Mouse (Mus musculus) stomach, embryonic 14.5 days (tissue): ENCODE results near the gene Ccdc9b. TPM values are rescaled to one million over a fixed set of nuclear protein-coding genes. Genes with fewer than 3 reads are reported as not detected.
A peak's percentile ranks its signal among the peaks of the same experiment; 100 is the strongest.

Source experiments
- ATAC-seq: fragments of 200-750 bp; cut with Nextera tagmentation; 2 replicates; pipeline ENCODE4 v1.8.0; 2017; ENCODE audit warnings: low read depth, moderate TSS enrichment; ENCODE audit not compliant: insufficient number of reproducible peaks, insufficient read depth, low FRiP score
- H3K27ac ChIP-seq: fragments of 300-500 bp; sonication (generic); 2 replicates; pipeline ENCODE4 v1.5.1; 2014; ENCODE audit warnings: mild to moderate bottlenecking, low read length, moderate library complexity, mixed read lengths
- H3K27me3 ChIP-seq: fragments of 300-500 bp; sonication (generic); 2 replicates; pipeline ENCODE4 v1.6.1; 2014; ENCODE audit warnings: low read length, control low read depth, mixed read lengths; ENCODE audit not compliant: control insufficient read depth, insufficient read depth
- H3K36me3 ChIP-seq: fragments of 300-500 bp; sonication (generic); 2 replicates; pipeline ENCODE4 v1.6.1; 2014; ENCODE audit warnings: mild to moderate bottlenecking, control low read depth, low read length, moderate library complexity, mixed read lengths; ENCODE audit not compliant: control insufficient read depth, insufficient read depth
- H3K4me1 ChIP-seq: fragments of 300-500 bp; sonication (generic); 2 replicates; pipeline ENCODE4 v1.6.1; 2014; ENCODE audit warnings: low read length, control low read depth, mixed read lengths; ENCODE audit not compliant: control insufficient read depth, insufficient read depth
- H3K4me2 ChIP-seq: fragments of 300-500 bp; sonication (generic); replicated peaks from 2 replicates; pipeline ENCODE4 v1.6.1; 2014; ENCODE audit warnings: low read depth, low read length, control low read depth
- H3K4me3 ChIP-seq: fragments of 300-500 bp; sonication (generic); 2 replicates; pipeline ENCODE4 v1.5.1; 2014; ENCODE audit warnings: low read depth, low read length, control low read depth
- H3K9ac ChIP-seq: fragments of 300-500 bp; sonication (generic); replicated peaks from 2 replicates; pipeline ENCODE4 v1.6.1; 2014; ENCODE audit warnings: low read depth, mild to moderate bottlenecking, control low read depth, low read length, moderate library complexity, mixed read lengths
- H3K9me3 ChIP-seq: fragments of 300-500 bp; sonication (generic); 2 replicates; pipeline ENCODE4 v1.6.1; 2016; ENCODE audit warnings: low read depth, low read length, control low read depth; ENCODE audit not compliant: control insufficient read depth
- WGBS: fragments of 180-500 bp; shearing (Covaris S2); extraction: QIAGEN DNeasy Blood & Tissue Kit; methylation state at CpG from one replicate; pipeline ENCODE4 v1.1.7; 2014; 5-methylcytosine and 5-hydroxymethylcytosine counted together
- polyA plus RNA-seq: library from polyadenylated mRNA; unstranded; fragments of >200 nt; fragmentation: Nextera tagmentation; extraction: Ambion mirVana; gene quantifications from 2 replicates; pipeline ENCODE4 v1.2.1, GENCODE M21; 2014

The Ccdc9b gene
- polyA plus RNA-seq, 1 experiment from 2014 or later: 0.75 TPM

GRCm38 (mm10) chr2:118782303-118782702 lies 19.8 kb upstream of the Ccdc9b start:
- Histone ChIP-seq H3K9me3 (no peaks in the 10 kb centered on the region), H3K9ac (no peak overlapping the region), H3K36me3 (no peaks in the 10 kb centered on the region), H3K27me3 (no peaks in the 10 kb centered on the region), H3K4me1 (no peaks in the 10 kb centered on the region), H3K4me3 (no peak overlapping the region), H3K27ac (no peak overlapping the region), H3K4me2 (no peak overlapping the region)
- ATAC-seq: no peak
- WGBS: 60% methylated on average over 4 of the region's 4 CpGs

DNA sequence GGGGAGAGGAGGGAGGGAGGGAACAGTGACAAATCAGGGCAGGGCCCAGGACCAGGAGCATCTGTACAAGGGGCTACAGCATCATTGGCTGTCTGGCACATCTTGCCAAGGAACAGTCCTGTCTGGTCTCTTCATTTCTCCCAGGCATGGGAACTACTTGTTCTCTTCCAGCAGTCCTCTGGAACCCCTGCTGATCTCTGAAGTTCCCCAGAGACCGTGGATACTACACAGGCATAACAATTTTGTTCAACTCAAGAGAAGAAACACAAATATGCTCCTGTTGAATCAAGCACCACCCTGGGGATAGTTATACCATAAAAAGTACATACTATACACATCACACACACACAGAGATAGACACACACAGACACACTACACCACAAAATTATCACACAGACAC lies 18.7 kb upstream of the Ccdc9b start:
- Histone ChIP-seq H3K36me3 (no peaks in the 10 kb centered on the region), H3K27ac (no peak overlapping the region), H3K4me2 (no peak overlapping the region), H3K9me3 (no peaks in the 10 kb centered on the region), H3K4me1 (no peaks in the 10 kb centered on the region), H3K4me3 (no peak overlapping the region), H3K9ac (no peak overlapping the region), H3K27me3 (no peaks in the 10 kb centered on the region)
- no peak for ATAC-seq
- 41% methylated on average over 1 of the region's 1 CpGs for WGBS

DNA sequence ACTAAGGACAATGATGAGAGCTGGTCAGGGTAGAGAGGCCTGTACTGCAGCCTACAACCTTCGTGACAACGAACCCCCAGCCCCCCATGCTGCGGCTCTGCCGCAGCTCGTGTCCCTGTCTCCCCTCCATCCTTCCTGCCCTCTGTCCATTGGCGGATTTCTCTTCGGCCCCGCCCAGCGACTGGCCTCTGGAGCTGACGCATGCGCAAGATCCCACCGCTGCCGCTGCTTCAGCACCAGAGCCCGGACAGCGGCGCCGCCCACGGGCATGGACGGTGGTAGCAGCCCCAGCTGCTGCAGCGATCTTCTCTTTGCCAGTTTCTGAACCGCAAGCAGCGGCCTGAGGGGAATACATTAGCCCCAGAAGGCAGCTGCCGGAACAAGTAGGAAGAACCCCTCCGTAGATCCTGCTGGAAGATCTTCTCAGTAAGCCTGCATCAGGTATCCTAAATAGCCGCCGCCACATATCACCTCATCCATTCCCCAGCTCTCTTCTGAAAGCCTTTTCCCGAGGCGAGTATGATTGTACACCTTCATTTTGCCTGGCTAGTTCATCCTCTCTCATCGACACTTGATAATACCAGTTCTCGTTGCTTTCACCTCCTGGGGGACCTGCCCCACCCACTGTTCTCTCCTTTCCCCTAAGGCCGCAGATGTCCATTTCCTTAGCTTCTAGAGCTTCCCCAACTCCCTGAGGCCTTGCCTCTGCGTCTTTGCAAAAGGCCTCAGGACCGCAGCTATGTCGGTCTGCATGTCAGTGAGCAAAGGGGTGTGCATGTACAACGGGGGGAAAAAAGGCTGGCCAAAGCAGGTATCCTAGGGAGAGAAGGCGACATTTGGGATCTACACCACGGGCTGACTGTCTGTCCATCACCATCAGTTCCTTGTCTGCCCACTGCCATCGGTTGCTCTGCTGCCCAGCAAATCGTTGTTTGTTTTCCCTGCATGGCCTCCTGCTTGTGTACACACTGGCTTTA lies 17.3 kb upstream of the Ccdc9b start, which contains the start of gene Disp2:
TSS of gene Disp2 (plus strand) at position 216 of the 977 bp plus-strand sequence.
- Histone ChIP-seq H3K9ac (peak within 1 kb of the TSS; percentile 1; the same call in 1 of the 2 replicates), H3K36me3 (no peaks in the 10 kb centered on the region), H3K4me2 (peak within 1 kb of the TSS; percentile 48), H3K4me1 (peaks cover 9% of the 10 kb centered on the region; the same call in 1 of the 2 replicates), H3K9me3 (no peaks in the 10 kb centered on the region), H3K27me3 (no peaks in the 10 kb centered on the region), H3K27ac (no peak within 1 kb of the TSS), H3K4me3 (peak within 1 kb of the TSS; percentile 27)
- 11% methylated on average over 39 of the region's 39 CpGs for WGBS
- peak; percentile 86; the same call in 1 of the 2 replicates for ATAC-seq

DNA sequence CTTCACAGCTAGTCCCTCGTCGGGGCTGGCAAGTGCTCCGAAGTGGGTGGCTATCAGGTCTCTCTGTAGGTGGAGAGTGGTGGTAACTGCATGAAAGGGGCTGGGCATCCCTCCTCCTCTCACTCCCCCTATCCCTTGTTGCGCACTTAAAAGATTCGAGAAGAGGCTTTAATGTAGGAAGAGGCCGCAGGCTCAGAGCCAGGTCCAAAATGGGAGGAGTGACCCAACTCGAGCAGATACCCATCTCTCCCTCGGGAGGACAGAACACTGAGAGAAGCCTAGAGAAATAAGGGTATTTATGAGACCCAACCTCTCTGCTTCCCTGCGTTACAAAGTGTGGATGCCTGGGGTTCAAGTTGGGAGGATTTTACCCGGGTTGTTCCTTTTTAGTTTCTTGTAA lies 16.6 kb upstream of the Ccdc9b start:
- H3K9ac ChIP-seq: no peak overlapping the region; the same call in 1 of the 2 replicates
- no peaks in the 10 kb centered on the region for H3K9me3 ChIP-seq
- ATAC-seq: no peak
- H3K4me2 ChIP-seq: peak overlapping the region; percentile 48
- no peaks in the 10 kb centered on the region for H3K27me3 ChIP-seq
- WGBS: 8% methylated on average over 10 of the region's 10 CpGs
- peaks cover 9% of the 10 kb centered on the region; the same call in 1 of the 2 replicates for H3K4me1 ChIP-seq
- no peak overlapping the region for H3K27ac ChIP-seq
- H3K4me3 ChIP-seq: peak overlapping the region; percentile 27
- no peaks in the 10 kb centered on the region for H3K36me3 ChIP-seq

DNA sequence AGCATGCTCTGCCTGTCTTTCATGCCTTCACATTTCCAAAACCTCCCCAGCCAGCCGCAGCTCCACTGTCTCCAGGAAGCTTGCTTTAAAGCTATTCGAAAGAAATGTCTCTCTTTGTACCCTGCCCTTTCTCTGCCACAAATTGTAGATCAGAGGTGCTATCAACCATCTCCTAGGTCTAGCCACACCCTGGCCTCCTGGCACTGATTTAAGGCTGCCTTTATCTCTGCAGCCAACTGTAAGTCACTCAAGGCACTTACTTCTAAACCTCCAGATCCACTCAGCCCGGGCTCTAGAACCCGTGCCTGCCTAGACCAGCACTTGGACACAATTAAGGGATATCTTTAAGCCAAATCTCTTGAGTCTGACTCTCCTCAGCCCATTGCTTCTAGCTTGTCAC lies 16.0 kb upstream of the Ccdc9b start:
- no peaks in the 10 kb centered on the region for H3K27me3 ChIP-seq
- no peaks in the 10 kb centered on the region for H3K36me3 ChIP-seq
- no peak overlapping the region for H3K27ac ChIP-seq
- 75% methylated on average over 4 of the region's 4 CpGs for WGBS
- H3K9me3 ChIP-seq: no peaks in the 10 kb centered on the region
- H3K4me1 ChIP-seq: peaks cover 9% of the 10 kb centered on the region; the same call in 1 of the 2 replicates
- H3K9ac ChIP-seq: no peak overlapping the region
- ATAC-seq: no peak
- no peak overlapping the region for H3K4me3 ChIP-seq
- no peak overlapping the region for H3K4me2 ChIP-seq

DNA sequence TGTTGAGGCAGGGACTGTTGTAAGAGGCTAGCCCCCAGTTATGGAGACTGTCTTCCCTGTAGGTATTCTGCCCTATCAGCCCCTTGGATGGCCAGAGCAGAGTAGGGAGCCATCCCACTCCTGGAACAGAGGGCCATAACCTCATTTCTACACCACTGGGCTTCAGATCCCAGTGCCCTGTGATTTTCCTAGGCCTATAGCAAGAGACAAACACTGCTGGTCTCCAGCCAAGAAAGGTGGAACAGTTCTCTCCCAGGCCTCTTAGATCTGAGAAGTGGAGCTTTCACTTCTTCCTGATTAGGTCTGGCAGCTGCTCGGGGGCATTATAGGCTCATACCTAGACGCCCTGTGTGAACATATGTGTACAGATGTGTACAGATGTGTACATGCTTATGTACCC lies 13.8 kb upstream of the Ccdc9b start:
- H3K27me3 ChIP-seq: no peaks in the 10 kb centered on the region
- peaks cover 9% of the 10 kb centered on the region; the same call in 1 of the 2 replicates for H3K4me1 ChIP-seq
- no peak overlapping the region; the same call in 1 of the 2 replicates for H3K27ac ChIP-seq
- no peak overlapping the region for H3K9ac ChIP-seq
- no peaks in the 10 kb centered on the region for H3K36me3 ChIP-seq
- H3K4me2 ChIP-seq: no peak overlapping the region
- H3K9me3 ChIP-seq: no peaks in the 10 kb centered on the region
- no peak for ATAC-seq
- 70% methylated on average over 2 of the region's 2 CpGs for WGBS
- H3K4me3 ChIP-seq: no peak overlapping the region

DNA sequence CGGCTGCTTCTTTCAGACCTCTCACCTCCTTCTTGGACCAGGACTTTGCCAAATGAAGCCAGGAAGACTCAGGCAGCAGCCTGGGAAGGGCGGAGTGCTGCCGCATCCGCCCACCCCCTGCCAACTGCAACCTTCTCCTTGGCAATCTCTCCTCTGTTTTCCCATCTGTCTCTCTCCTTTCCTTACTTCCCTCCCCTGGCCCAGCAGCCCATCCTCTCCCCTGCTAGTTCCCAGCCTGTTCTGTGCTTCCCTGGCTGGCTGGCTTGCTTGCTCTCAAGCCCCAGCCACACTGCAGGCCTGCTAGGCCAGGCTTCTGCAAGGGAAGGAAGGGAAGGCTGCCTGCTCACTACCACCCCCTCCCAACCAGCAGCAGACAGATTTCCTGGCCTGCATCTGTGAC lies 13.4 kb upstream of the Ccdc9b start:
- Histone ChIP-seq H3K27ac (peak overlapping the region; percentile 48; the same call in 1 of the 2 replicates), H3K36me3 (no peaks in the 10 kb centered on the region)
- no peak for ATAC-seq

DNA sequence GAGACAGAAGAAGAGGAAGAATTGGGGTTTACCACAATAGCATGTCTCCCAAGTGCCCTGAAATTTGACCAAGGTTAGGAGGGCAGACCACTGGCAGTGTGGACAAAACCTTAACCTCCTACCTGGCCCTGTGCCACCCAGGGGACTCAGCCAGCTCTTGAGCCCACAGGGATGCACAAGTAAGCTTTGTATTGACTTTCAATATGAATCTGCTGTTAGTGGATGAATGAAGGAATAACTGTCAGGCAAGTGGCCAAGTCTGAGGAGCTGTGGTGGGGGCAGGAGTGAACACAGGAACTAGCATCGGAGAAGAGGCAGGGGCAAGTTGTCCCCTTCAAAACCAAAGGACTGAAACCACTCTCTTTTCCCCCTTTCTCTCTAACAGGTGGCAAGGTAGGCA lies 12.9 kb upstream of the Ccdc9b start:
- 50% methylated on average over 1 of the region's 1 CpGs for WGBS
- Histone ChIP-seq H3K4me3 (no peak overlapping the region), H3K36me3 (no peaks in the 10 kb centered on the region), H3K9me3 (no peaks in the 10 kb centered on the region), H3K4me1 (peaks cover 9% of the 10 kb centered on the region; the same call in 1 of the 2 replicates), H3K9ac (no peak overlapping the region), H3K27ac (no peak overlapping the region), H3K4me2 (no peak overlapping the region), H3K27me3 (no peaks in the 10 kb centered on the region)
- no peak for ATAC-seq

More for the DNA sequence above, 13.4 kb upstream of the Ccdc9b start:
- Histone ChIP-seq H3K9ac (no peak overlapping the region), H3K4me2 (no peak overlapping the region), H3K4me3 (no peak overlapping the region), H3K4me1 (peaks cover 9% of the 10 kb centered on the region; the same call in 1 of the 2 replicates), H3K9me3 (no peaks in the 10 kb centered on the region), H3K27me3 (no peaks in the 10 kb centered on the region)
- 53% methylated on average over 3 of the region's 4 CpGs for WGBS
